Mouse (Mus musculus) cerebellum, adult 2 months (tissue): ENCODE measurements around the gene Tulp2. TPM values are rescaled to one million over a fixed set of nuclear protein-coding genes. Genes with fewer than 3 reads are reported as not detected.

Experiments used
- DNase-seq, 2 experiments: peaks; one replicate each; pipeline ENCODE4 v3.0.0; 2021
- H3K27ac ChIP-seq: fragments of 200-500 bp; 2 replicates; pipeline ENCODE4 v1.5.1; 2012; ENCODE audit warnings: low read length, control low read depth, inconsistent platforms; ENCODE audit not compliant: insufficient read depth
- H3K27me3 ChIP-seq: fragments of 200-500 bp; 2 replicates; pipeline ENCODE4 v1.6.1; 2012; ENCODE audit warnings: inconsistent platforms, mild to moderate bottlenecking, low read length, moderate library complexity; ENCODE audit not compliant: control insufficient read depth, insufficient read depth
- H3K4me1 ChIP-seq: fragments of 200-500 bp; 2 replicates; pipeline ENCODE4 v1.6.1; 2011; ENCODE audit warnings: low read length; ENCODE audit not compliant: control insufficient read depth, insufficient read depth
- H3K4me3 ChIP-seq: fragments of 200-500 bp; replicated peaks from 2 replicates; pipeline ENCODE3; 2011; ENCODE audit warnings: mild to moderate bottlenecking, low read depth, low read length, control low read depth; ENCODE audit not compliant: insufficient read depth
- CTCF ChIP-seq: fragments of 200-500 bp; IDR thresholded peaks from 2 replicates; pipeline ENCODE4 v1.5.1; 2011; ENCODE audit warnings: low read depth, mild to moderate bottlenecking, control low read depth, low read length, moderate library complexity, borderline replicate concordance; ENCODE audit not compliant: insufficient read depth
- POLR2A ChIP-seq: fragments of 200-500 bp; IDR thresholded peaks from 2 replicates; pipeline ENCODE4 v1.6.1; 2011; ENCODE audit warnings: low read length, control low read depth, borderline replicate concordance; ENCODE audit not compliant: insufficient read depth
- WGBS: fragments of 180-500 bp; shearing (Covaris S2); methylation state at CpG from one replicate; pipeline ENCODE4 v1.1.7; 2018; 5-methylcytosine and 5-hydroxymethylcytosine counted together
- polyA plus RNA-seq: library from polyadenylated mRNA; depleted of rRNA; stranded (reverse); fragments of >200 nt; gene quantifications from 2 replicates; pipeline ENCODE4 v1.2.3, GENCODE M21; 2012

Tulp2 gene
- polyA plus RNA-seq, 1 experiment = not detected

- DNase-seq = no peak
Observed at GRCm38 (mm10) chr7:45530643-45531042, 49.0 kb downstream of the Tulp2 start.

GRCm38 (mm10) chr7:45535676-45536075 is 54.0 kb downstream of the Tulp2 start:
- 85% methylated on average over 1 of the region's 1 CpGs for WGBS
- Histone ChIP-seq H3K27ac (no peak overlapping the region), H3K4me1 (0 out of 2 replicates have a peak, but pooled peaks cover 5% of the 10 kb centered on the region), H3K27me3 (no peaks in the 10 kb centered on the region), H3K4me3 (no peak overlapping the region)
- TF ChIP-seq POLR2A (no peak), CTCF (no peak)
- DNase-seq = no peak

More at GRCm38 (mm10) chr7:45530643-45531042, 49.0 kb downstream of the Tulp2 start:
- no peaks in the 10 kb centered on the region for H3K27me3 ChIP-seq
- no peaks in the 10 kb centered on the region for H3K4me1 ChIP-seq
- no peak overlapping the region for H3K4me3 ChIP-seq
- 42% methylated on average over 2 of the region's 2 CpGs for WGBS
- TF ChIP-seq CTCF = no peak
- no peak for TF ChIP-seq POLR2A
- no peak overlapping the region for H3K27ac ChIP-seq

DNA sequence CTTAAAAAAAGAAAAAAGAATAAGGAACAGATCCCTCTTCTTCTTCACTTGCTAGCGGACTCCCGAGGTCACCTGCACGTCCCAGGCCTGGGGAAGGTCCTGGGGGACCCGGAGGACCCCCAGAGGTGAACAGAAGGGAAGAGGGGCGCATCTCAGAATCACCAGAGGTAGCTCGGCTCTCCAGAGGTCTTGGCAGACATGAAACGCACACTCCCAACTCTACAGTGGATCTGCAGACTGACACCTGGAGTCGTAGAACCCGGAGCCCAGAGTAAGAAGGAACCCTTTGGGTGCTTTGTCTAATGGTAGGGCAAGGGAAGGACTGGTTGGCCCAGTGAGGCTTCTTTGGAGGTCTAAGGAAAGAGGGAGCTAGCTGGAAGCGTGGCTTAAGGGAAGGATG is 55.9 kb downstream of the Tulp2 start:
- TF ChIP-seq CTCF = no peak
- no peak for TF ChIP-seq POLR2A
- H3K4me3 ChIP-seq = peak overlapping the region; percentile 75
- H3K27ac ChIP-seq = no peak overlapping the region
- no peaks in the 10 kb centered on the region for H3K27me3 ChIP-seq
- no peak for DNase-seq
- H3K4me1 ChIP-seq = 0 out of 2 replicates have a peak, but pooled peaks cover 5% of the 10 kb centered on the region
- WGBS = 81% methylated on average over 10 of the region's 10 CpGs

GRCm38 (mm10) chr7:45538163-45539041 is 56.7 kb downstream of the Tulp2 start:
- peak; percentile 76 to 84 for DNase-seq
- under 1% methylated on average over 29 of the region's 29 CpGs for WGBS
- Histone ChIP-seq H3K27ac (peak overlapping the region; percentile 8; the same call in 1 of the 2 replicates), H3K4me1 (0 out of 2 replicates have a peak, but pooled peaks cover 5% of the 10 kb centered on the region), H3K4me3 (peak overlapping the region; percentile 75), H3K27me3 (no peaks in the 10 kb centered on the region)
- TF ChIP-seq POLR2A (peak; percentile 39; the same call in 1 of the 2 replicates), CTCF (no peak)

GRCm38 (mm10) chr7:45539095-45539494 is 57.4 kb downstream of the Tulp2 start:
- TF ChIP-seq CTCF = no peak
- no peak for TF ChIP-seq POLR2A
- Histone ChIP-seq H3K27ac (no peak overlapping the region), H3K27me3 (no peaks in the 10 kb centered on the region), H3K4me1 (0 out of 2 replicates have a peak, but pooled peaks cover 5% of the 10 kb centered on the region), H3K4me3 (no peak overlapping the region)
- no peak for DNase-seq
- 71% methylated on average over 3 of the region's 3 CpGs for WGBS

GRCm38 (mm10) chr7:45540213-45540612 is 58.5 kb downstream of the Tulp2 start:
- no peak for DNase-seq
- H3K4me1 ChIP-seq = 0 out of 2 replicates have a peak, but pooled peaks cover 5% of the 10 kb centered on the region
- no peaks in the 10 kb centered on the region for H3K27me3 ChIP-seq
- no peak overlapping the region for H3K4me3 ChIP-seq
- 61% methylated on average over 2 of the region's 2 CpGs for WGBS
- no peak for TF ChIP-seq CTCF
- TF ChIP-seq POLR2A = no peak
- no peak overlapping the region for H3K27ac ChIP-seq

- TF ChIP-seq POLR2A = no peak
- no peak for TF ChIP-seq CTCF
- no peaks in the 10 kb centered on the region for H3K27me3 ChIP-seq
- 98% methylated on average over 1 of the region's 1 CpGs for WGBS
- no peak for DNase-seq
- H3K4me1 ChIP-seq = no peaks in the 10 kb centered on the region
- H3K4me3 ChIP-seq = no peak overlapping the region
- no peak overlapping the region for H3K27ac ChIP-seq
Observed at GRCm38 (mm10) chr7:45544525-45544924, 62.8 kb downstream of the Tulp2 start.

DNA sequence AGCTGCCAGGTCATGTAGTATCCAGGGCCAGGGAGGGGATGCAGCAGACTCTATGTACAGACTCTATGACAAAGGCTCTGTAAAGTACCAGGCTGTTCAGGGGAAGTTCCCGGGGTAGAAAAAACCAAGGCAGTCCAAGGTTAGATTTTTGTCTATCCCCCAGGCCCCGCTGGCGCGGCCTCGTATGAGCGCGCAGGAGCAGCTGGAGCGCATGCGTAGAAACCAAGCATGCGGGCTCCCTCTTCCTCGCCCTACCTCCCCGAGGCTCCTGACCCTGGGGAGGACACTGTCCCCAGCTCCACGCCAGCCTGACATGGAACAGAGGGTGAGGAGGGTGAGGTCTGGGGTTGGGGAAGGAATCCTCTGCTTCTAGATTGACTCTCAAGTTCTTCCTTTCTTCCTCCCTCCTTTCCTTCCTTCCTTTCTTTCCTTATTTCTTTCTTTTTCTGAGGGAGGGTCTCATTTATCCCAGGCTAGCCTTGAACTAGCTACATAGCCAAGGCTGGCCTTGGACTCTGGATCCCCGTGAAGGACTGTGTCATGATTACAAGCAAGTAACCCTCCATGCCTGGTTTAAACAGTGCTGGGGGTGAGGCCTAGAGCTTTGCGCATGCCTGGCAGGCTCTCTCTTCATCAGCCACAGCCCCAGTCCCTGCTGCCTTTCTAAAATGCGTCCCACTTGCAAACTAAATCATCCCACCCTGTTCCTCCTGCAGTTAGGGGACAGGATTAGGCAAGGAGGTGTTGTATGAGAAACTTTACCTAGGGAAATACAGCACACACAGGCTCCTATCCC is 68.2 kb downstream of the Tulp2 start:
- WGBS = 85% methylated on average over 16 of the region's 16 CpGs
- Histone ChIP-seq H3K4me3 (no peak overlapping the region), H3K27me3 (no peaks in the 10 kb centered on the region), H3K27ac (no peak overlapping the region), H3K4me1 (no peaks in the 10 kb centered on the region)
- no peak for TF ChIP-seq POLR2A
- no peak for TF ChIP-seq CTCF
- DNase-seq = no peak
